Mouse (Mus musculus): ENCODE data around the gene Spsb3.

Gene Spsb3

GRCm38 (mm10) chr17:24874405-24874745 is 12.1 kb upstream of the Spsb3 start:
- DNase-seq (ENCODE audit: low spot score) = no peak

DNA sequence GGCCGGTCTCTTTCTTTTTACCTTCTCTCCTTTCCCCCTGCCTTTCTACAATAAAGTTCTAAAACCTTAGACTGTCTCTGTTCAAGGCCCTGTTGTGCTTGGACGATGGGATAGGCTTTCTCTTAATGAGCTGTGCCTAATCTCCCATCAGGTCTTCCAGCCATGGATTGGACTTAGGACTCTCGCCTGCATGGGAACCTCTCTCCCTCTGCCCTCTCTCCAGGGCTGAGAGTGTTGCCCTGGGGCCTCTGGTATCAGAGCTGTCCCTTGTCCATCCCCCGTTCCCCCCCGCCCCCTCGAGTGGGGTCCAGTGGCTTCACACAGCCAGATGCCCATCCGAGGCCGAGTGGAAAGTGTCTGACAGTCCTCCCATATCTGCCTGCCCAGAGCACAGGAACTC is 11.5 kb upstream of the Spsb3 start:
- no peak for DNase-seq (ENCODE audit: low spot score)

DNA sequence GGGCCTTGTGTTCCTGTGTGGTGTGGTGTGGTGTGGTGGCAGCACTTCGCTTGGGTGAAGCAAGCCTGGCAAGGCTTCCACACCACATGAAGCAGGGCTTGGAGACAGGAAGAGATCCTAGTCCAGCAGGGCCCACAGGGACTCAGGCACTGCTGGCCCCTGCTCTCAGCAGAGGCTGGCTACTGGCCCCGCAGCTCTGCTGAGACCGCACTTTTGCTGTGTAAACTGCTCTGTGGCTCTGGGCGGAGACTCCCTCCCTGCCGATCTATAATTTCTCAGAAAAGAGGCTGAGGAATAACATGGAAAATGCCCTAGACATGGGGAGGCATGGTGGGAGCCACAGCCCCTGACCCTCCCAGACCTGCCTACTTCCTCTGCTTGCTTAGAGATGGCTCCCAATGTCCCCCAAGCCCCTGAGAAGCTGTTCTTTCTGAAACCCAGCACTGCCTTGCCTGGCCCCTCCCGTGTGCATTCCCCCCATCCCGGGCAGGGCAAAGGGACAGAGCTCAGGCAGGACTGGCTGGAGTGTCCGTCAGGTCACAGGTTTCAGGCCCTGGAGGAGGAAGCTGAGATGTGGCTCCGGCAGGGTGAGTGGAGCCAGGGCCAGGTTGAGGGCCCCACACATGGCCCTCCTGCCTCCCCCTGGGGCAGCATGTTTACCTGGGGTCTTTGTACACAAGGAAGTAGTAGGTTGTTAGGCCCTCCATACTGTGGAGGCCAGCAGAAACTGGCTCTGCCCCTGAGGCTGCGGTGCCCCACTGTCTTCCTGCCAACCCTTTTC is 8.9 kb upstream of the Spsb3 start:
- no peak for DNase-seq (ENCODE audit: low spot score)

GRCm38 (mm10) chr17:24878117-24878397 is 8.4 kb upstream of the Spsb3 start:
- no peak for DNase-seq (ENCODE audit: low spot score)

DNA sequence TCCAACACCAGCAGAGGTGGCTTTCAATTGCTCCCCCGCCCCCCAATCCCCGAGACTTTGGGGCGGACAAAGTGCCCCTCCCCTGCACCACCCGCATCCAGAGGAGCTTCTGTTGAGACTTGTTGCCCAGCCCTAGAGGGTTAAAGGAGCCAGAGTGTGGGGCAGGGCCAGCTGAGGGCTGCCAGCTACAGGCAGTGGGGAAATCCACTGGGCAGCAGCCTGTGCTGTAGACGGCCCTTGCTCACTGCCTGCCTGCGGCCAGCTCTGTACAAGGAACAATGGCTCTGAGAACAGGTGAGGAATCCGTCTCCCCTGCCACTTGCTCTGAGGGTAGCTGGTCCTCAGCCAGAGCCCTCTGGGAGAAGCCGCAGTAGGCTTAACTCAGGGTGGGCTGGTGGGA is 7.9 kb upstream of the Spsb3 start:
- DNase-seq (ENCODE audit: low spot score) = no peak

DNA sequence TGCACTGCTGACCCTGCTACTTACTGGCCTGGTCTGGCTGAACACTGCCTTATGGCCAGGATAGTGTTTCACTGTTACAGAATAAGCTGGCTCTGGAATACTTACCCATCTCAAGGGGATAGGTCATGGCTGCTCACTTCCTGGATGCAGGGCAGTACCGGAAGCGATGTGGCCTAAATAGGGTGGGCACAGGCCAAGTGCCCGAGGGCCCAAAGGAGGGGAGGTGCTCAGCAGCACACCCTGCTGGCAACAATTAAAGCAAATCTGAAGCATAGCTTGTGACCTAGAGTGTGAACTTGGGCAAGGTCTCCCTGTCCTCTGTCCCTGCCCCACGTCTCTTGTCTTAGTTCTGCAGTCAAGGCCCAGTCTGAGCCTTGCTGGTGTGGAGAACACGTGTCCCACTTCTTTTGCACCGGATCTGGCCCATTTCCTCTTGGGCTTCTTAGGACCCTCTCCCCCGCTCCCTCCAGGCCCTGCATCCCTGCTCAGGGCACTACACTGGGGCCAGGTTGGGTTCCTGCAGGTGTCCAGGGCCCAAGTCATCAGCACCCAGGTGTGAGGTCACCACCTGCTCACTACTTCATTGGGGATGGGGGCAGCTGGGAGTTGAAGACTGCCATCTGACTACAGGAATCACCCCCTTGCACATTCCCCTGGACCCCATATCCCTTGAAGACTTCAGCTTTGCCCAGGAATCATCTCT is 4.6 kb upstream of the Spsb3 start:
- peak; percentile 66 for DNase-seq (ENCODE audit: low spot score)

DNA sequence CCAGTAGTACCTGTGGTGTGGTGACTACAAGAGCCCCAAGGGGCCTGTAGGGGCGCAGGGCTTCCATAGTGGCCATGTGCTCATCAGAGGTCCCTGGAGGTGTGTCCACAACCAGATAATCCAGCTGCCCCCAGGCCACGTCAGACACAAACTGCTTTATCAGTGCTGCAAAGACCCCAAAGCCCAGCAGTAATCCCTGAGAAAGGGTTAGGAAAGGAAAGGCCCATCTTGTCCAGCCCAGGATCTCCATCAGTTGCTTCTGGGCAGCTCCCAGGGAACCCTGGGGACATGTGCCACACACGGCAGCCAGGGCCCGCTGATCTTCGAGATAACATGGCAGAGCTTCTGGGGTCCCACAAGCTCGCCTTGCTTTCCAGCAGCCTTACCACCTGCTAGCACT is 2.1 kb upstream of the Spsb3 start:
- DNase-seq (ENCODE audit: low spot score) = no peak

- no peak for DNase-seq (ENCODE audit: low spot score)
Observed at GRCm38 (mm10) chr17:24885356-24886133, 898 bp upstream of the Spsb3 start.

- no peak for DNase-seq (ENCODE audit: low spot score)
Observed at GRCm38 (mm10) chr17:24886932-24887271, 459 bp downstream of the Spsb3 start.

GRCm38 (mm10) chr17:24887291-24888080 is 1.0 kb downstream of the Spsb3 start:
- DNase-seq (ENCODE audit: low spot score) = no peak

GRCm38 (mm10) chr17:24888862-24889261 is 2.4 kb downstream of the Spsb3 start:
- DNase-seq (ENCODE audit: low spot score) = no peak

DNA sequence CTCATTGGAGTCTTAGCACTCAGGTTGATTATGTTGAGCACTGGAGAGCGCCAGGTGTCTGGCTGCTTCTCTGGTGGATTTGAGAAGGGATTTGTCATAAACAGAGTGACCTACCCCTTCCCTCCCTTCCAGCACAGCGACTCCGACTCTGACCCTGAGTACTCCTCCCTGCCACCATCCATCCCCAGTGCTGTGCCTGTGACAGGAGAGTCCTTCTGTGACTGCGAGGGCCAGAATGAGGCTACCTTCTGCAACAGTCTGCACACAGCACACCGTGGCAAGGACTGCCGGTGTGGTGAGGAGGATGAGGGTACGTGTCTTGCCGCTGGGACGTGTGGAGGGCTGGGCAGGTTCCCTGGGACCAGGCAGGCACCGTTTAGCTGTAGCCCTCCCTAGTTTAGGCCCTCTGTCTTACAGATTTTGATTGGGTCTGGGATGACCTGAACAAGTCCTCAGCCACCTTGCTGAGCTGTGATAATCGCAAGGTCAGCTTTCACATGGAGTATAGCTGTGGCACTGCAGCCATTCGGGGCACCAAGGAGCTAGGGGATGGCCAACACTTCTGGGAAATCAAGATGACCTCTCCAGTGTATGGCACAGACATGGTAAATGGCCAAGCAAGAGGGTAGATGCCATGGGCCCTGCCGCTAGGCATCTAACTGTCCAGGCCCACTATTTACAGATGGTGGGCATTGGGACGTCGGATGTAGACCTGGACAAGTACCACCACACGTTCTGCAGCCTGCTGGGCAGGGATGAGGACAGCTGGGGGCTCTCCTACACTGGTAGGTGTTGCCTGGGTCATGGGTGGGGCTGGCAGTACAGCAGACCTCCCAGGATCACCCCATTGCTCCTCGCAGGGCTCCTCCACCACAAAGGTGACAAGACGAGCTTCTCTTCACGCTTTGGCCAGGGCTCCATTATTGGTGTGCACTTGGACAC is 4.0 kb downstream of the Spsb3 start:
- DNase-seq (ENCODE audit: low spot score) = no peak

- DNase-seq (ENCODE audit: low spot score) = no peak
Observed at GRCm38 (mm10) chr17:24891321-24891720, 4.9 kb downstream of the Spsb3 start.

DNA sequence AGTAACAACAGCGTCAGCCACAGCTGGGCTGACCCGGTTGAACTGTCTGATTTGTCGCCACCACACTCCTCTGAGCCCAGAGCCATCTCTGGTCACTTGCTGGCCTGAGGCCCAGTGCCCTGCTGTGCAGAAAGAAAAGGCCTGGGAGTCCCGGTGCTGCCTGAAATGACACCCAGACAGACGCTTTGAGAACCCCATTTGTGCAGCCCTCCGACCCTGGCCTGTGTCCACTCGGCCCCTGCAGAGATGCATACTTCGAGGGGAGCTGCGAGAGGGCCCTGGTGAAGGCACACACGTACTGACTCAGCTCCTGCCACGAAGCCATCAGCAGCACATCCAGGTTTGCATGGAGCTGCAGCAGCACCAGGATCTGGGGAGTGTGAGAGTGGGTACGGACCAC is 6.3 kb downstream of the Spsb3 start:
- no peak for DNase-seq (ENCODE audit: low spot score)

DNA sequence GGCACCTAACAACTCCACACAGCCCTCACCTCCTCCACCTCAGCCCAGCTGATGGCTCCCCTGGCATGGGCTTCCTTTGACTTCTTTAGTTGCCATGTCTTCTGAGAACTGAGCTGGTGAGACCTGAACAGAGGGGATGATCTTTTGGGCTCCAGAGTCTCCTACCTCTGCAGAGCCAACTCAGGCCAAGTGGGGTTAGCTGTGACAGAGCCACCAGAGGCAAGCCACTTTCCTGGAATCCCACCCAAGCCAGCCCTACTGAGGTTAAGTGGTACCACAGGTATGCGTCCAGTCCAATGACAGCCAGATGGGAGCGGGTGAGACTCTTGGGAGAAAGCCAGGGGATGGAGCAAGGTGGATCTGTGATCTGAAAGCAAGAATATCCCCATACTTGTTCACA is 6.8 kb downstream of the Spsb3 start:
- DNase-seq (ENCODE audit: low spot score) = no peak

- DNase-seq (ENCODE audit: low spot score) = no peak
Observed at GRCm38 (mm10) chr17:24894061-24894994, 7.9 kb downstream of the Spsb3 start.

DNA sequence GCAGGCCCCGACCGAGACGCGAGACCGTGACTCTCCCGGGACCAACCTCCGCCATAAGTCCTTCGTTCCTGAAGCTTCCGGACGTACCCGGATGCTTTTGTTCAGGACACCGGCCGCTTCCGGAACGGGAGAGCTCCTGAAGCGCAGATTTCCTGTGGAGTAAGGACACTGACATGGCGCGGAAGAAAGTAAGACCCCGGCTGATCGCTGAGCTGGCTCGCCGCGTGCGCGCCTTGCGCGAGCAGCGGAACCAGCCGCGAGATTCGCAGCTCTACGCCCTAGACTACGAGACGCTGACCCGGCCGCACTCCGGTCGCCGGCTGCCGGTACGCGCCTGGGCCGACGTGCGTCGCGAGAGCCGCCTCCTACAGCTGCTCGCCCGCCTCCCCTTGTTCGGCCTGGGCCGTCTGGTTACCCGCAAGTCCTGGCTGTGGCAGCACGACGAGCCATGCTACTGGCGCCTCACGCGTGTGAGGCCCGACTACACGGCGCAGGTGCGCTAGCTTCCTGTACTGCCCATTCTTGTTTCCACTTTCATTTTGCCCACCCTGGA is 8.6 kb downstream of the Spsb3 start, which contains the start of the genes Eme2 and Mrps34:
TSS of gene Eme2 (minus strand) at position 93 of the 553 bp plus-strand sequence.
TSS of gene Mrps34 (plus strand) at position 122 of the 553 bp plus-strand sequence.
- peak; percentile 83 for DNase-seq (ENCODE audit: low spot score)

DNA sequence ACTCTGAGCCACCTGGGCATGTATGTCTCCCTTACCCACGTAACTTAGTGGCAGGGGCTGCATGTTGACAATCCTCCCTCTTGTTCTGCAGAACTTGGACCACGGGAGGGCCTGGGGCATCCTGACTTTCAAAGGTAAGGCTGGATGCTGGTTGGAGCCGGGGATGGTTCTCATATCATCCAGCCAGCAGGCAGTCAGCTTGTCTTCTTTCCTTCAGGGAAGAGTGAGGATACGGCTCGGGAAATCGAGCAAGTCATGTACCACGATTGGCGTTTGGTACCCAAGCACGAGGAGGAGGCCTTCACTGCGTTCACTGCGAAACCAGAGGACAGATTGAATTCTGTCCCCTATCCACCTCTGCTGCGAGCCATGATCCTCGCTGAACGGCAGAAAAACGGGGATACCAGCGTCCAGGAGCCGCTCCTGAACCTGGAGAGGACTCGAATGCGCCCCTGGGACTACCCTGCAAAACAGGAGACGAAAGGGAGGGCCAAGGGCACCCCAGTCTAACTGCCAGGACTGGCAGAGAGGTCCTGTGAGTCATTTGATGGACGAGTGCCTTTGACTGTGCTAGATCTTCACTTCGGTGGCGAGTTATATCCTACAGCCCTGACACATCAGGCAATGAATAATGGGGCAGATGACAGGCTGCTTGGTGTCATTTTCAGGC is 9.3 kb downstream of the Spsb3 start:
- no peak for DNase-seq (ENCODE audit: low spot score)
